Mouse (Mus musculus) liver, adult 2 months (tissue): ENCODE measurements around the gene Fut2. TPM values are rescaled to one million over a fixed set of nuclear protein-coding genes. Genes with fewer than 3 reads are reported as not detected.
A peak's percentile ranks its signal among the peaks of the same experiment; 100 is the strongest.

Experiments
- DNase-seq: peaks from one replicate; pipeline ENCODE4 v3.0.0-alpha.2; 2011; ENCODE audit warnings: low read depth, low spot score; ENCODE audit errors: extremely low read depth
- H3K27ac ChIP-seq: fragments of 200-500 bp; replicated peaks from 2 replicates; pipeline ENCODE4 v1.5.1; 2012; ENCODE audit warnings: low read depth, mild to moderate bottlenecking, control low read depth, inconsistent platforms, low read length; ENCODE audit not compliant: insufficient read depth
- H3K27me3 ChIP-seq: fragments of 200-500 bp; 2 replicates; pipeline ENCODE4 v1.6.1; 2012; ENCODE audit warnings: mild to moderate bottlenecking, moderate library complexity, low read length, inconsistent platforms; ENCODE audit not compliant: control insufficient read depth, insufficient read depth
- H3K36me3 ChIP-seq: fragments of 200-500 bp; 2 replicates; pipeline ENCODE4 v1.6.1; 2012; ENCODE audit warnings: low read length, inconsistent platforms; ENCODE audit not compliant: control insufficient read depth, insufficient read depth
- H3K4me1 ChIP-seq: fragments of 200-500 bp; 2 replicates; pipeline ENCODE4 v1.6.1; 2011; ENCODE audit warnings: low read length; ENCODE audit not compliant: control insufficient read depth, insufficient read depth
- H3K4me3 ChIP-seq: fragments of 200-500 bp; 2 replicates; pipeline ENCODE4 v1.5.1; 2011; ENCODE audit warnings: low read depth, mild to moderate bottlenecking, control low read depth, low read length, moderate library complexity; ENCODE audit not compliant: insufficient read depth
- H3K79me2 ChIP-seq: fragments of 200-500 bp; 2 replicates; pipeline ENCODE4 v1.6.1; 2012; ENCODE audit warnings: inconsistent platforms, mild to moderate bottlenecking, low read length, moderate library complexity; ENCODE audit not compliant: control insufficient read depth, insufficient read depth
- H3K9ac ChIP-seq: fragments of 200-500 bp; 2 replicates; pipeline ENCODE4 v1.6.1; 2012; ENCODE audit warnings: low read depth, mild to moderate bottlenecking, control low read depth, inconsistent platforms, low read length
- CTCF ChIP-seq: fragments of 200-500 bp; IDR thresholded peaks from 2 replicates; pipeline ENCODE4 v1.5.1; 2011; ENCODE audit warnings: low read depth, low read length, control low read depth
- POLR2A ChIP-seq: fragments of 200-500 bp; IDR thresholded peaks from 2 replicates; pipeline ENCODE4 v1.6.1; 2011; ENCODE audit warnings: low read length, control low read depth; ENCODE audit not compliant: insufficient read depth; ENCODE audit errors: extremely low read depth
- WGBS: fragments of 180-500 bp; shearing (Covaris S2); methylation state at CpG from one replicate; pipeline ENCODE4 v1.1.7; 2018; 5-methylcytosine and 5-hydroxymethylcytosine counted together
- polyA plus RNA-seq: library from polyadenylated mRNA; depleted of rRNA; stranded (reverse); fragments of >200 nt; gene quantifications from 2 replicates; pipeline ENCODE4 v1.2.3, GENCODE M21; 2012
- total RNA-seq: library from RNA; depleted of rRNA; stranded (reverse); fragments of >200 nt; gene quantifications from 2 replicates; pipeline ENCODE4 v1.2.3, GENCODE M21; 2014

Gene Fut2
- total and polyA plus RNA-seq, 2 experiments, result 0.05 to 0.18 TPM

DNA sequence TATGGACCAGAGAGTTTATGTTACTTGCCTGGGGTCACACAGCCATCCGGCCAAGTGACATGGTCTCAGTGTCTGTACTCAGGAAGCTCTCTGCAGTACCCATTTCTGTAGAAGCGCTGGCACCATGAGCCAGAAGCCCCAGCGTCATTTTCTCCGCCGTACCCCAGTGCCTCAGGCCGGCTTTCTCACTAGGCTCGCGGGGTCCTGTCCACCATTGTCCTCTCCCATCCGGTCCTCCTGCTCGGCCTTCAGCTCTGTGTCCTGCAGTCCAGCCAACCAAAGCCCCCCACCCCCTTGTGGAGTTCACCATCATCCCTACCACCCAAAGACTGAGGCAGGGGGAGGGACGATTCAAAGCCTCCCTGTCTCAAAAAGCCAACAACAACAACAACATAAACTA is 35.4 kb upstream of the Fut2 start:
- Histone ChIP-seq H3K4me1 (peaks cover 12% of the 10 kb centered on the region), H3K27me3 (peaks cover 7% of the 10 kb centered on the region; the same call in 1 of the 2 replicates), H3K9ac (no peak overlapping the region), H3K4me3 (no peak overlapping the region), H3K27ac (no peak overlapping the region), H3K36me3 (no peaks in the 10 kb centered on the region), H3K79me2 (no peaks in the 10 kb centered on the region; the same call in 1 of the 2 replicates)
- TF ChIP-seq POLR2A (no peak), CTCF (no peak)
- DNase-seq, result no peak
- 89% methylated on average over 11 of the region's 11 CpGs for WGBS

GRCm38 (mm10) chr7:45701072-45701471 is 34.9 kb upstream of the Fut2 start:
- no peaks in the 10 kb centered on the region for H3K79me2 ChIP-seq
- no peak for TF ChIP-seq CTCF
- TF ChIP-seq POLR2A, result no peak
- H3K4me3 ChIP-seq, result no peak overlapping the region
- H3K9ac ChIP-seq, result no peak overlapping the region
- no peak overlapping the region for H3K27ac ChIP-seq
- peaks cover 7% of the 10 kb centered on the region; the same call in 1 of the 2 replicates for H3K27me3 ChIP-seq
- WGBS, result 46% methylated on average over 11 of the region's 11 CpGs
- DNase-seq, result no peak
- peaks cover 12% of the 10 kb centered on the region for H3K4me1 ChIP-seq
- H3K36me3 ChIP-seq, result no peaks in the 10 kb centered on the region

DNA sequence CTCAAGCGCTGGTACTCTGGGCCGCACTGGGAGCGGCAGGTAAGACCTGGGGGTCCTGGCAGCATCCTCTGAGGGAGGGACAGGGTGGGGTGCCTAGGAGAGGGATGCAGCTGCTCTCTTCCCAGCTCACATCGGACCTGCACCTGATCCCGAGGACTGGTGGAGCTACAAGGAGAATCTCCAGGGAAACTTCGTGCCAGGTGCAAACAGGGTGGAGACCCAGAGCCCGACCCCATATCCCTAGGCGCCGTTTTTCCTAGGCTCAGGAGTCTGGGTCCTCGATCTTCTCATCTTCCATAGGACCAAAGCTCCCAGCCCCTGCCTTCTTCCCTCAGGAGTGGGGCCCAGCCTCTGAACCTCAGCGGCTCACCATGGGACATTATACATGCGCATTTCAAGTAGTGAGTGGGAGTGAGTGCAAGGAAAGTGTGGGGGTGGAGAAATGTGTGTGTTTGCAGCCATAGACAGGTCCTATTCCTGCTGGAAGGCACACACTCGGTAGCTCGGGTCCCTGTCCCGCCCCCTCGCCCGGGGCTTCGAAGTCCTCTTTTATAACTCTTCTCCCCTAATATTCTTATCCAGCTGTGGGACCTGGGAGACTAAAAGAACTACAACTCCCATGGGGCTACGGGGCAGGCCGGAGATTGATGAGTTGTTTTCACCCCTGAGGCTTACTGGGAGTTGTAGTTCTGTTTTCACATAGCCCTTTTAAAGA is 34.3 kb upstream of the Fut2 start:
- peaks cover 7% of the 10 kb centered on the region; the same call in 1 of the 2 replicates for H3K27me3 ChIP-seq
- H3K4me3 ChIP-seq, result peak overlapping the region; percentile 37; the same call in 1 of the 2 replicates
- no peak overlapping the region for H3K27ac ChIP-seq
- peak overlapping the region; percentile 67 for H3K9ac ChIP-seq
- peaks cover 12% of the 10 kb centered on the region for H3K4me1 ChIP-seq
- H3K36me3 ChIP-seq, result no peaks in the 10 kb centered on the region
- peak; percentile 75 for DNase-seq
- TF ChIP-seq CTCF, result no peak
- TF ChIP-seq POLR2A, result no peak
- WGBS, result 4% methylated on average over 19 of the region's 20 CpGs
- no peaks in the 10 kb centered on the region for H3K79me2 ChIP-seq

- no peak for TF ChIP-seq POLR2A
- no peak for TF ChIP-seq CTCF
- no peaks in the 10 kb centered on the region for H3K36me3 ChIP-seq
- H3K27me3 ChIP-seq, result peaks cover 7% of the 10 kb centered on the region; the same call in 1 of the 2 replicates
- H3K27ac ChIP-seq, result no peak within 1 kb of the TSS
- H3K9ac ChIP-seq, result peak within 1 kb of the TSS; percentile 67
- WGBS, result 11% methylated on average over 35 of the region's 36 CpGs
- no peaks in the 10 kb centered on the region for H3K79me2 ChIP-seq
- DNase-seq, result no peak
- peak within 1 kb of the TSS; percentile 37; the same call in 1 of the 2 replicates for H3K4me3 ChIP-seq
- H3K4me1 ChIP-seq, result peaks cover 12% of the 10 kb centered on the region
Measured at GRCm38 (mm10) chr7:45699523-45700141, 33.4 kb upstream of the Fut2 start, which contains the start of gene Car11. TSS of gene Car11 (plus strand) at chr7:45699843.

- Histone ChIP-seq H3K36me3 (no peaks in the 10 kb centered on the region), H3K9ac (no peak overlapping the region), H3K27ac (no peak overlapping the region), H3K27me3 (peaks cover 7% of the 10 kb centered on the region; the same call in 1 of the 2 replicates), H3K4me3 (no peak overlapping the region), H3K79me2 (no peaks in the 10 kb centered on the region), H3K4me1 (peaks cover 9% of the 10 kb centered on the region)
- DNase-seq, result no peak
- WGBS, result 86% methylated on average over 7 of the region's 7 CpGs
- no peak for TF ChIP-seq POLR2A
- TF ChIP-seq CTCF, result no peak
Measured at GRCm38 (mm10) chr7:45697894-45698293, 31.7 kb upstream of the Fut2 start.

DNA sequence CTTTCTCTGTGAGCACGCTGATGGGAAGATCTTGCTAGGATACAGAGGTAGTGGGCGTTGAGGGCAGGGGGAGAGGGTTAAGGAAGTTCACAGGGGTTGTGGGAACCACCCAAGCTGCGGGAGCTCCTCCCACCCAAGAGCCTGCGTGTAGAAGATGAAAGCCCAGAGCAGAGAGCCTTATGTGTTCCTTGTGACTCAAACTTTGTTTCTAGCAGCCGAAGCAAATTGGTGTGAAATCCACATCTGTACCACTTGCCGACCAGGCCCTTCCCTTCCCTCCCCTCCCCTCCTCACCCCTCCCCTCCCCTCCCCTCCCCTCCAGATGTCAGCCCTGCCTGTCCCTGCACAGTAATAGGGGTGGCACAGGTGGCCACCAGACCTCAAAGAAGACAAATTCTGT is 28.9 kb upstream of the Fut2 start:
- Histone ChIP-seq H3K27ac (no peak overlapping the region), H3K79me2 (no peaks in the 10 kb centered on the region), H3K36me3 (no peaks in the 10 kb centered on the region), H3K27me3 (peaks cover 5% of the 10 kb centered on the region; the same call in 1 of the 2 replicates), H3K9ac (no peak overlapping the region), H3K4me1 (peaks cover 4% of the 10 kb centered on the region; the same call in 1 of the 2 replicates), H3K4me3 (no peak overlapping the region)
- TF ChIP-seq POLR2A, result no peak
- WGBS, result 65% methylated on average over 6 of the region's 6 CpGs
- DNase-seq, result no peak
